Mouse (Mus musculus): ENCODE data around the gene Rere. TPM values are rescaled to one million over a fixed set of nuclear protein-coding genes. Genes with fewer than 3 reads are reported as not detected.

Rere gene
- polyA plus RNA-seq, 1 experiment from 2014 or later, result 26.1 TPM

DNA sequence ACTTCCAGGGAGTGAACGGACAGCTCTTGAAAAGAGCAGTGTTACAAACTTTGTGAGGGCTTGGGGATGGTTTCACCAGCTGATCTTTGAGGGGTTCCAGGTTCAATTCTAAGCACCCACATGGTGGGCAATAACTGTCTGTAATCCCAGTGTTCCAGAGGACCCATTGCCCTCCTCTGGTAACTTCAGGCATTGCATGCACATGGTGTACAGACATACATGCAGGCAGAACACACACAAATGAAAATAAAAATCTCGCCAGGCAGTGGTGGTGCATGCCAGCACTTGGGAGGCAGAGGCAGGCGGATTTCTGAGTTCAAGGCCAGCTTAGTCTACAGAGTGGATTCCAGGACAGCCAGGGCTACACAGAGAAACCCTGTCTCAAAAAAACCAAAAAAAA, 10.5 kb downstream of the Rere start:
- H3K4me3 ChIP-seq, result no peak overlapping the region
- no peak overlapping the region for H3K27ac ChIP-seq
- no peak overlapping the region for H3K4me2 ChIP-seq
- no peaks in the 10 kb centered on the region for H3K27me3 ChIP-seq
- 97% methylated on average over 3 of the region's 3 CpGs for WGBS
- H3K36me3 ChIP-seq (ENCODE audit: poor library complexity, severe bottlenecking), result peaks cover 26% of the 10 kb centered on the region
- peaks cover 7% of the 10 kb centered on the region; the same call in 1 of the 2 replicates for H3K9me3 ChIP-seq (replicated peaks)
- H3K4me1 ChIP-seq, result peaks cover 23% of the 10 kb centered on the region
- H3K9ac ChIP-seq, result no peak overlapping the region
- ATAC-seq, result no peak

DNA sequence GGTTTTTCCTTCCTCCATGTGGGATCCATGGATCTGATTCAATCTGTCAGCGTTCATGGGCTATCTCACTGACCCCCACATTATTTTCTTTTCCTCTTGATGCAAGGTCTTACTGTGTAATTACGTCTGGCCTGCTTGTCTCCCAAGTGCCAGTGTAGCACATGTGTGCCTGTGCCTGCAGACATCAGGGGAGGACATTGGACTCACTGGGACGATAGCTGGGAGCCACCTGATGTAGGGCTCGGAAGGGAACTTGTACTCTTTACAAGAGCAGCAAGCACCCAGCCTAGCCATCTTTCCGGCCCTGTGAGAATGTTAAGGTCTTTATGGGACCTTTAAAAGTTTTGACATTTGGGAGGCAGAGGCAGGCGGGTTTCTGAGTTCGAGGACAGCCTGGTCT, 13.4 kb downstream of the Rere start:
- Histone ChIP-seq H3K27ac (no peak overlapping the region), H3K4me2 (no peak overlapping the region), H3K9me3 (replicated peaks) (peaks cover 7% of the 10 kb centered on the region; the same call in 1 of the 2 replicates), H3K36me3 (ENCODE audit: poor library complexity, severe bottlenecking) (peaks cover 26% of the 10 kb centered on the region), H3K4me1 (0 out of 2 replicates have a peak, but pooled peaks cover under 1% of the 10 kb centered on the region), H3K9ac (no peak overlapping the region), H3K27me3 (no peaks in the 10 kb centered on the region), H3K4me3 (no peak overlapping the region)
- WGBS, result 97% methylated on average over 7 of the region's 7 CpGs
- ATAC-seq, result no peak

DNA sequence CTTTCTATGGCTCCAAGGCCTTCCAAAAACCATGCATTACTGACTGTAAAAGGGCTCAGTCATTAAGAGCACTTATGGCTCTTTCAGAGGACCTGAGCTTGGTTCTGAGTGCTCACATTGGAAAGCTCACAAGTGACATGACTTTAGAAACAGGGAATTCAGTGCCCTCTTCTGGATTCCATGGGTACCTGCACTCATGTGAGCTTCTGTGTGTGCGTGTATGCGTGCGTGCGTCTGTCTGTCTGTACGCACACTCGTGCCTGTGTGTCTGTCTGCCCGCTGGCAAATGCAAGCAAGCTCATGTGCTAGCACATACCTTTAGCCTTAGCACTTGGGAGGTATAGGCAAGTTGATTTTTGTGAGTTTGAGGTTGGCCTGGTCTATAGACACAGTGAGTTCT, 14.5 kb downstream of the Rere start:
- Histone ChIP-seq H3K4me2 (no peak overlapping the region), H3K4me1 (no peaks in the 10 kb centered on the region), H3K4me3 (no peak overlapping the region), H3K9me3 (replicated peaks) (peaks cover 7% of the 10 kb centered on the region; the same call in 1 of the 2 replicates), H3K27ac (no peak overlapping the region), H3K27me3 (no peaks in the 10 kb centered on the region), H3K36me3 (ENCODE audit: poor library complexity, severe bottlenecking) (peaks cover 20% of the 10 kb centered on the region), H3K9ac (no peak overlapping the region)
- 97% methylated on average over 7 of the region's 7 CpGs for WGBS
- no peak for ATAC-seq

DNA sequence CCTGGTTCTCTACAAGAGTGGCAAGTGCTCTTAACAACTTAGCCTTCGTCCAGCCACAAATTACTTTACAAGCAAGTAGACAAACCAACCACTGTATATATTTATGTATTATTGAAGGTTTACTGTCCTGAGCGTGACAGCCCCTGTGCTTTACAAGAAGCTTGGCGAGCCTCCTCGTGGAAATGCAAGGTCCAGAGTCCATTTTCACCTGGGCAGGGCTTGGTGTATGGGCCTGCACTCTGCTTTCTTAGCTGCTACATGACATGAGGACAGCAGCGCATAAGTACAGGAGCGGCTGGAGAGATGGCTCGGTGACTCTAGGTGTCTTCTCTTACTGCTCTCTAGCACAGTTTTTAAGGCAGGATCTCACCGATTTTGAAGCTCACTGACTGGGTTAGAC, 21.3 kb downstream of the Rere start:
- Histone ChIP-seq H3K4me2 (no peak overlapping the region), H3K9me3 (replicated peaks) (no peaks in the 10 kb centered on the region), H3K27ac (no peak overlapping the region), H3K9ac (no peak overlapping the region), H3K4me3 (no peak overlapping the region), H3K27me3 (no peaks in the 10 kb centered on the region), H3K36me3 (ENCODE audit: poor library complexity, severe bottlenecking) (no peaks in the 10 kb centered on the region), H3K4me1 (peaks cover 18% of the 10 kb centered on the region)
- WGBS, result 96% methylated on average over 8 of the region's 8 CpGs
- no peak for ATAC-seq

DNA sequence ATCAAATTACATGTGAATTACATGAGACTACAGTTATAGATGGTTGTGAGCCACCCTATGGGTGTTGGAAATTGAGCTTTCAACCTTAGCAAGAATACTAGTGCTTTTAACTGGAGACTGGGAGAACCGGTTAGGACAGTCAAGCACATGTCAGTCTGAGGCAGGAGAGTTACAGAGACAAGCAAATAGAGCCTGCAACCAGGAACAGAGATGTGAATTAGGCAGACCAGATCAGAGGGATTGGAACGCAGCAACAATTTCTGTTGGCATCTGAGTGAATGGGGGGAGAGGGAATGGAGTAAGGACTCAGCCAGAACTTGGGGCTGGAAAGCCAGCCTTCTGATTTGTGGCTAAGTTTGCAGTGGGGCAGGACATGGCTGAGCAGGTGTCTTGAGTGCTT, 25.3 kb downstream of the Rere start:
- Histone ChIP-seq H3K4me2 (no peak overlapping the region), H3K27me3 (no peaks in the 10 kb centered on the region), H3K27ac (no peak overlapping the region), H3K9me3 (replicated peaks) (no peaks in the 10 kb centered on the region), H3K4me3 (no peak overlapping the region), H3K36me3 (ENCODE audit: poor library complexity, severe bottlenecking) (no peaks in the 10 kb centered on the region), H3K9ac (no peak overlapping the region), H3K4me1 (peaks cover 42% of the 10 kb centered on the region)
- ATAC-seq, result no peak
- 72% methylated on average over 2 of the region's 2 CpGs for WGBS

DNA sequence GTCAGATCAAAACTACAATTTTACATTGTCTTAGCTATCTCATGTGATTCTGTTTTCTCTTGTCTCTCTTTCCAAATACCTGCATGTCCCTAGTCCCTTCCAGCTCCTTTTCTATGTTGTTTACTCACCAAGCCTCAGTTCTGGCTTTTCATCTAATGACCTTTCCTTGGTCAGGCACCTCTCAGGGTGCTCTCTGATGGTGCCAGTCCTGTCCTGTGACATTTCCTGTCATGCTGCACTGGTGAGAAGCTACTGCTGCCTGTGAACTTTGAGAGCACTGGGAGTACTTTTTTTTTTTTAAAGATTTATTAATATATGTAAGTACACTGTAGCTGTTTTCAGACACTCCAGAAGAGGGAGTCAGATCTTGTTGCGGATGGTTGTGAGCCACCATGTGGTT, 25.8 kb downstream of the Rere start:
- no peak overlapping the region for H3K27ac ChIP-seq
- WGBS, result 88% methylated on average over 1 of the region's 1 CpGs
- no peak overlapping the region for H3K9ac ChIP-seq
- no peak overlapping the region for H3K4me2 ChIP-seq
- H3K36me3 ChIP-seq (ENCODE audit: poor library complexity, severe bottlenecking), result no peaks in the 10 kb centered on the region
- no peaks in the 10 kb centered on the region for H3K27me3 ChIP-seq
- ATAC-seq, result no peak
- H3K4me3 ChIP-seq, result no peak overlapping the region
- H3K4me1 ChIP-seq, result peaks cover 44% of the 10 kb centered on the region
- H3K9me3 ChIP-seq (replicated peaks), result no peaks in the 10 kb centered on the region

DNA sequence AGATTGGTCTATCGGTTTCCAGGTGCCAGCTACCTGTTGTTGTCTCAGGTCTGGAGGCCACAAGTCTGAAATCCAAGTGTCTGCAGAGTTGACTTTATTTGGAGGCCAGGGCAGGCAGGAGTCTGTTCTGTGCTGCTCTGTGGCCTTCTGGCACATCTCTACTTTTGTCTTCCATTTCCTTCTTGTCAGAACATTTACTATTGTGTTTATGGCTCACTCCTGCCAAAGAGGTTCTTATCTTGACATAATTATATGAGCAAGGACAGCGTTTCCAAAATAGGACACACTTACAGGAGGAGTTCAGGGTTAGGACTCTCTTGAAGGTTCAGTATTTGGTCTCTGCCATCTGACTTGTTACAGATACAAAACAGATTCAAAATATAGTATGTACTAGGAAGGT, 30.0 kb downstream of the Rere start:
- WGBS, result 85% methylated on average over 2 of the region's 2 CpGs
- H3K4me1 ChIP-seq, result peaks cover 35% of the 10 kb centered on the region
- H3K4me3 ChIP-seq, result no peak overlapping the region
- no peak overlapping the region for H3K27ac ChIP-seq
- no peak for ATAC-seq
- H3K4me2 ChIP-seq, result no peak overlapping the region
- H3K27me3 ChIP-seq, result no peaks in the 10 kb centered on the region
- no peaks in the 10 kb centered on the region for H3K9me3 ChIP-seq (replicated peaks)
- no peaks in the 10 kb centered on the region for H3K36me3 ChIP-seq (ENCODE audit: poor library complexity, severe bottlenecking)
- no peak overlapping the region for H3K9ac ChIP-seq

DNA sequence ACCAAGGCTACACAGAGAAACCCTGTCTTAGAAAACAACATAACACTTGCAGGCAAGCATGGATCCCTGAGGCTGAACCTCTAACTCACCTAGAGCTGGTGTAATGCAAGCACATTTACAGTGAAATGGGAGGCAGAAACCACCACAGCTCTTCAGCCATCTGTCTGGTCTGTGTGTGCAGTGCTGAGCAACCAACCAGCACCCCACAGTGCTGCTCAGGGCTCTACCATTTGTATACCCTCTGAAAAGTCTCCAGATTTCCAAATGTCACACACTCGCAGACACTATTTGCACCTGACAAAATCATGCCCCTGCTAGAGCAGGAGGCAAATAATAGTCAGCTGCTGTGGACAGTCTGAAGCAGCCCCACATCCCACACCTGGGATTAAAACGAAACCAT, 31.2 kb downstream of the Rere start:
- H3K36me3 ChIP-seq (ENCODE audit: poor library complexity, severe bottlenecking), result no peaks in the 10 kb centered on the region
- 86% methylated on average over 2 of the region's 2 CpGs for WGBS
- H3K4me1 ChIP-seq, result peaks cover 32% of the 10 kb centered on the region
- peak overlapping the region; percentile 15; the same call in 1 of the 2 replicates for H3K27ac ChIP-seq
- H3K4me2 ChIP-seq, result no peak overlapping the region
- H3K4me3 ChIP-seq, result no peak overlapping the region
- no peak; the same call in 1 of the 2 replicates for ATAC-seq
- no peak overlapping the region for H3K9ac ChIP-seq
- no peaks in the 10 kb centered on the region for H3K9me3 ChIP-seq (replicated peaks)
- H3K27me3 ChIP-seq, result no peaks in the 10 kb centered on the region

DNA sequence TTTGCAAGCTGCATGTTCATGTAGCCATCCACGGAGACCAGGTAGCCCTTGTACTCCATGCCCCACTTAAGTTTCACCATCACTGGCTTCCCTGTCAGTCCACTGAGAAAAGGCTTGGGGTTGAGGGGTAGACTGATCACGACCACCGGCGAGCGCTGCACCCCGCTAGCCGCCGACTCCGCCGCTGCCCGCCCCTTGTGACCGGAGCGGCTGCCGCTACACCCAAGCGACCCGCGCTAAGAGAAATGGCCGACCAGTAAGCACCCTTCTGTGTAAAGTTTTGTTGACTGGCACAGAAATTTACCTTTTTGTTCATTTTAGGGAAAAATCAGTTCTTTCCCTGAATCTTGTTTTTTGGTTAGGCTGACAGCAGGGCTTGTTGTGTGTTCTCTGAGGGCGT, 33.9 kb downstream of the Rere start:
- no peak overlapping the region for H3K27ac ChIP-seq
- H3K9ac ChIP-seq, result no peak overlapping the region
- no peaks in the 10 kb centered on the region for H3K9me3 ChIP-seq (replicated peaks)
- H3K4me3 ChIP-seq, result no peak overlapping the region
- no peak overlapping the region for H3K4me2 ChIP-seq
- H3K27me3 ChIP-seq, result no peaks in the 10 kb centered on the region
- 96% methylated on average over 19 of the region's 19 CpGs for WGBS
- H3K4me1 ChIP-seq, result peaks cover 35% of the 10 kb centered on the region
- ATAC-seq, result no peak
- no peaks in the 10 kb centered on the region for H3K36me3 ChIP-seq (ENCODE audit: poor library complexity, severe bottlenecking)

DNA sequence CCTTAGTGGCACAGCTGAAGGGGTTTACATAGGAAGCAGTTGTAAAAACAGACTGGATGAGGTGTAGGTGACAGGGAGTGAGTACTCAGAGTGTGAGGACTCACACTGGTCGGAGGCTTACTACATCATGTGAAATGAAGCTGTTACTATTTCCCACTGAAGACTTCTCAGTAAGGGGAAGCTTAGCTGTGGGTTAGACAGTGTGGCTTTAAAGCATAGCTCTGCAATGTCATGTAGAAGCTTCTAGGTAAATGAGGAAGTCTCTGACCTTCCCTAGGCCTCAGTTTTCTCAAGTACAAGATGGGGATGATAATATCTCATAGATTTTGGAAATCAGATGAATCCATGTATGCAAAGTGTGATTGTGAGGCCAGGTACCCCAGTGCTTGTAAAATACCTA, 35.1 kb downstream of the Rere start:
- no peaks in the 10 kb centered on the region for H3K36me3 ChIP-seq (ENCODE audit: poor library complexity, severe bottlenecking)
- peaks cover 27% of the 10 kb centered on the region for H3K4me1 ChIP-seq

DNA sequence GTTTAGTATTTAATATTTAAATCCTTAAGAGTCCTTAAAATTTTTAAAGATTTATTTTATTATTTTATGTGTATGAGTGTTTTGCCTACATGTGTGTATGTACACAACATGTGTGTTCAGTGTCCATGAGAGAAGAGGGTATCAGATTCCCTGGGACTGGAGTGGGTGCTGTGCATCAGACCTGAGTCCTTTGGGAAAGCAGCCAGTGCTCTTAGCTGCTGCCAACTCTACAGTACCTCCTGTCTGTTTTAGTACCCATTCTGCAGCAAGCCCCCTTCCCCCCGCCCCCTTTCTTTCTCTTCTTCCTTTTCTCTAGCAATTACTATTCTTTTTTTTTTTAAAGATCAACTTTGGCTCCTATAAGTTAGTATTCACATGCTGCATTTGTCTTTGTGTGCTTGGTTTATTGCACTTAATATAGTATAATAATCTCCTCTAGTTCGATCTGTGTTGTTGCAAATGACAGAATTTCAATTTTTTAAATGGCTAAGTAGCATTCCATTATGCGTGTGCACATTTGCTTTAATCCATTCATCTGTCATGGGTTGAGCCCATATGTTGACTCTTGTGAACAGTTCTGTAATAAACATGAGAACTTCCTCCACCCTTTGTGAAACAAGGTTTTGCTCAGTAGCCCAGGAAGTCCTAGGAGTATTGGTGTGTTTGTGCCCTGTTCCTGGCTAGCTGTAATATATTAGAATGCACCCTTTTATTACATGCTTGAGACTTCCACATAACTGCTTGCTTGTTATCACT, 43.8 kb downstream of the Rere start:
- Histone ChIP-seq H3K27me3 (no peaks in the 10 kb centered on the region), H3K4me1 (peaks cover 19% of the 10 kb centered on the region), H3K4me2 (no peak overlapping the region), H3K27ac (peak overlapping the region; percentile 52; the same call in 1 of the 2 replicates), H3K9ac (no peak overlapping the region), H3K4me3 (no peak overlapping the region), H3K36me3 (ENCODE audit: poor library complexity, severe bottlenecking) (peaks cover 4% of the 10 kb centered on the region), H3K9me3 (replicated peaks) (no peaks in the 10 kb centered on the region)
- WGBS, result 87% methylated on average over 3 of the region's 3 CpGs
- no peak for ATAC-seq

More for the DNA sequence above, 35.1 kb downstream of the Rere start:
- no peaks in the 10 kb centered on the region for H3K27me3 ChIP-seq
- H3K9me3 ChIP-seq (replicated peaks), result no peaks in the 10 kb centered on the region
- no peak for ATAC-seq
- no peak overlapping the region for H3K4me2 ChIP-seq
- no peak overlapping the region for H3K4me3 ChIP-seq
- no peak overlapping the region for H3K9ac ChIP-seq
- H3K27ac ChIP-seq, result no peak overlapping the region
- WGBS, result 90% methylated on average over 1 of the region's 1 CpGs

DNA sequence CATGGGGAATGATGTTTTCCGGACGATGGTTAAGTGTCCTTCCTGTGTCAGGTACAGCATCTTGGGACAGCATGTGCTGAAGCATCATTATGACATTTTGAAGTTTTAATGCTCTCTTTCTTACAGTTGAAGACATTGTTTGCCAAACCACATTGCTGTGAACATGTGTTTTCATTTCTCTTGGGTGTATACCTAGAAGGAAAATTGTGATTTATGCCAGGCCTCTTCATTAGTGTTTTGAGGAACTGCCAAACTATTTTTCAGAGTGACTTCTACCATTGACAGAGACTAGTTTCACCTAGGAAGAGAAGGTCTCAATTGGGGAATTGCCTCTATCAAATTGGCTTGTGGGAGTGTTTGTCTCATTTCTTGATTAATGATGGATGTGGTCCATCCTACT, 44.6 kb downstream of the Rere start:
- no peak overlapping the region for H3K4me2 ChIP-seq
- no peak overlapping the region for H3K4me3 ChIP-seq
- H3K27me3 ChIP-seq, result no peaks in the 10 kb centered on the region
- WGBS, result 91% methylated on average over 2 of the region's 2 CpGs
- no peaks in the 10 kb centered on the region for H3K9me3 ChIP-seq (replicated peaks)
- H3K9ac ChIP-seq, result no peak overlapping the region
- ATAC-seq, result no peak
- no peak overlapping the region for H3K27ac ChIP-seq
- peaks cover 7% of the 10 kb centered on the region for H3K36me3 ChIP-seq (ENCODE audit: poor library complexity, severe bottlenecking)
- peaks cover 16% of the 10 kb centered on the region for H3K4me1 ChIP-seq

DNA sequence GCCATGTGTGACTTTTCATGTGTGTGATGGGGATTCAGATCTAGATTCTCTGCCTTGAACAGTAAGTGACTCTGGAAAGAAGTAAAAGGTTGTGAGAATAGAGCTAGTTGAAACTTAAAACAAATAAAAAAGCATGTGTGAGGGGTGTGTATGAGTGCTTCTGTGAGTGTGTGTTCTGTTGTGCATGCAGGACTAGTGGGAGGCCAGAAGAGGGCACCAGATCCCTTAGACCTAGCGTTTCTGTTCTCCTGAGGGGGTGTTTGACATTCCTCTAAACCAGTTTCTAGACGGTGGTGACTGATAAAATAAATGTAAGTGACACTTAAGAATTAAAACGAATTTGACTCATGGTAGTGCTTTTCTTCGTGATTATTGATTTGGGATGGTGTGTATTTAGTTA, 46.0 kb downstream of the Rere start:
- Histone ChIP-seq H3K4me2 (no peak overlapping the region), H3K9ac (no peak overlapping the region), H3K27me3 (no peaks in the 10 kb centered on the region), H3K4me1 (peaks cover 18% of the 10 kb centered on the region), H3K9me3 (replicated peaks) (no peaks in the 10 kb centered on the region), H3K4me3 (no peak overlapping the region), H3K27ac (no peak overlapping the region), H3K36me3 (ENCODE audit: poor library complexity, severe bottlenecking) (peaks cover 7% of the 10 kb centered on the region)
- 88% methylated on average over 4 of the region's 4 CpGs for WGBS
- ATAC-seq, result no peak
